Mouse (Mus musculus) ES-Bruce4 (cell line): ENCODE results near the gene D17Wsu92e. TPM values are rescaled to one million over a fixed set of nuclear protein-coding genes. Genes with fewer than 3 reads are reported as not detected.
"Not testable (repeated sequence)": the region's sequence is repeated elsewhere in the genome, so short reads cannot be mapped to it uniquely, and the experiment has no call there.

Experiments
- H3K27ac ChIP-seq: 2 replicates; pipeline ENCODE4 v1.5.1; 2012; ENCODE audit warnings: low read length, inconsistent platforms; ENCODE audit not compliant: insufficient read depth
- H3K27me3 ChIP-seq: 2 replicates; pipeline ENCODE4 v1.6.1; 2012; ENCODE audit warnings: mild to moderate bottlenecking, low read length, inconsistent platforms; ENCODE audit not compliant: control insufficient read depth, poor library complexity, insufficient read depth, severe bottlenecking
- H3K36me3 ChIP-seq: 2 replicates; pipeline ENCODE4 v1.6.1; 2012; ENCODE audit warnings: inconsistent platforms, mild to moderate bottlenecking, low read length, moderate library complexity; ENCODE audit not compliant: control insufficient read depth, poor library complexity, insufficient read depth, severe bottlenecking
- H3K4me1 ChIP-seq: one replicate; pipeline ENCODE4 v1.8.1; 2011; ENCODE audit warnings: low read length; ENCODE audit not compliant: control insufficient read depth, insufficient read depth
- H3K4me3 ChIP-seq: 2 replicates; pipeline ENCODE4 v1.5.1; 2011; ENCODE audit warnings: low read depth, mild to moderate bottlenecking, low read length
- H3K9ac ChIP-seq: 2 replicates; pipeline ENCODE4 v1.6.1; 2012; ENCODE audit warnings: low read depth, mild to moderate bottlenecking, inconsistent platforms; ENCODE audit not compliant: poor library complexity, severe bottlenecking
- H3K9me3 ChIP-seq: replicated peaks from 2 replicates; pipeline ENCODE4 v1.6.1; 2012; ENCODE audit warnings: mild to moderate bottlenecking, low read length, inconsistent platforms; ENCODE audit not compliant: control insufficient read depth, poor library complexity, insufficient read depth, severe bottlenecking
- CTCF ChIP-seq: IDR thresholded peaks from one replicate; pipeline ENCODE4 v1.8.1; 2011; ENCODE audit warnings: low read depth, low read length
- EP300 ChIP-seq: IDR thresholded peaks from 2 replicates; pipeline ENCODE4 v1.6.1; 2011; ENCODE audit warnings: low read depth, low read length; ENCODE audit not compliant: insufficient read depth
- POLR2A ChIP-seq: IDR thresholded peaks from one replicate; pipeline ENCODE4 v1.8.1; 2011; ENCODE audit warnings: low read length; ENCODE audit not compliant: insufficient read depth
- polyA plus RNA-seq: library from polyadenylated mRNA; stranded (reverse); fragments of >200 nt; gene quantifications from 2 replicates; pipeline ENCODE4 v1.2.4, GENCODE M21; 2011; ENCODE audit warnings: low read depth; ENCODE audit not compliant: missing spikeins, insufficient read depth, insufficient read length

D17Wsu92e gene
- polyA plus RNA-seq, 1 experiment, result 90.6 TPM

- H3K4me3 ChIP-seq, result peak overlapping the region; percentile 97
Observed at GRCm38 (mm10) chr17:27856798-27857648, 36.6 kb upstream of the D17Wsu92e start.

DNA sequence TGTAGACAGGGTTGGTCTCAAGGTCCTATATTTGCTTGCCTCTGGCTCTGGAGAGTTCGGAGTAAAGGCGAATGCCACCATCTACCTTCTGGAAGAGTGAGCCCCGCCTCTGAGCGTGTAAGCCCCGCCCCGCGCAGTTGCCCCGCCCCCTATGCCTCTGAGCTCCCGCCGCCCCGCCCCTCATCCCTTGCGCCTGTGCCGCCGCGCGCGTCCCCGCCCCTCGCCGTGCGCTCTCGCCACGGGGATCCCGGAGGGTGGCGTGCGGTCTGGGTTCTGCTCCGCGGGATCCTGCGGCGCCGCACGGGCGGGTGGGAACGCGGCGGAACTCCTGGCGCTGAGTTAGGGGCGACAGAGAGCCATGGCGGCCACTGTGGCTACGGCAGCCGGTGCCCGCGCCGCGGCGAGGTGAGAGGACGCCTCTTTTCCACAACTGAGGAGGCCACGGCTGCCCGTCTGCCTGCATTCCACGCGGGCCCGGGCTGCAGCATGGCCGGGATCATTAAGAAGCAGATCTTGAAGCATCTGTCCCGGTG, 35.9 kb upstream of the D17Wsu92e start, which contains the start of gene Uhrf1bp1:
Gene Uhrf1bp1 (plus strand): TSS at position 177 of the 533 bp plus-strand sequence.
- no peaks in the 10 kb centered on the region for H3K9me3 ChIP-seq
- peak within 1 kb of the TSS; percentile 95 for H3K9ac ChIP-seq
- TF ChIP-seq EP300 (no peak), POLR2A (no peak), CTCF (no peak)
- H3K27ac ChIP-seq, result no peak within 1 kb of the TSS
- peaks cover 6% of the 10 kb centered on the region for H3K36me3 ChIP-seq
- H3K27me3 ChIP-seq, result no peaks in the 10 kb centered on the region
- H3K4me3 ChIP-seq, result peak within 1 kb of the TSS; percentile 97
- H3K4me1 ChIP-seq, result peaks cover 3% of the 10 kb centered on the region

More at GRCm38 (mm10) chr17:27856798-27857648, 36.6 kb upstream of the D17Wsu92e start:
- Histone ChIP-seq H3K27ac (no peak overlapping the region), H3K27me3 (no peaks in the 10 kb centered on the region), H3K9me3 (no peaks in the 10 kb centered on the region), H3K9ac (peak overlapping the region; percentile 95), H3K4me1 (peaks cover 3% of the 10 kb centered on the region), H3K36me3 (peaks cover 6% of the 10 kb centered on the region)
- TF ChIP-seq POLR2A, result no peak

DNA sequence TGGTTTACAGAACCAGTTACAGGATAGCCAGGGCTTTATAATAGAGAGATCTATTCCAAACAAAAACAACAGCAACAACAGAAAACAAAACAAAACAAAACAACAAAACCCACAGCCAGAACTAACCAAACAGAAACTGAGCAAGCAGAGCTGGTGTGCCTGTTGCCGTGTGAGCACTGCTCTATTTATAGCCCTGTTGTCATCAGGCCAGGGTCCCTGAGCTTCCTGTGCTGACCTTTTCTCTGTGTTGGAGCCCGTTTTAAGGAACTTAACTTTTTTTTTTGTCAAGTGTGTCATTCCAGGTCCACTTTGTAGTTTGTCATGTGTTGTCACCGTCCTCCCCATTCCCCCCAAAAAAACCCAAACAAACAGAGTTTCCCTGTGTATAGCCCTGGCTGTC, 30.6 kb upstream of the D17Wsu92e start:
- no peak overlapping the region for H3K4me3 ChIP-seq
- H3K36me3 ChIP-seq, result peaks cover 49% of the 10 kb centered on the region
- no peak for TF ChIP-seq EP300
- no peaks in the 10 kb centered on the region for H3K9me3 ChIP-seq
- no peak overlapping the region for H3K9ac ChIP-seq
- no peaks in the 10 kb centered on the region for H3K27me3 ChIP-seq
- H3K27ac ChIP-seq, result no peak overlapping the region
- no peaks in the 10 kb centered on the region for H3K4me1 ChIP-seq

DNA sequence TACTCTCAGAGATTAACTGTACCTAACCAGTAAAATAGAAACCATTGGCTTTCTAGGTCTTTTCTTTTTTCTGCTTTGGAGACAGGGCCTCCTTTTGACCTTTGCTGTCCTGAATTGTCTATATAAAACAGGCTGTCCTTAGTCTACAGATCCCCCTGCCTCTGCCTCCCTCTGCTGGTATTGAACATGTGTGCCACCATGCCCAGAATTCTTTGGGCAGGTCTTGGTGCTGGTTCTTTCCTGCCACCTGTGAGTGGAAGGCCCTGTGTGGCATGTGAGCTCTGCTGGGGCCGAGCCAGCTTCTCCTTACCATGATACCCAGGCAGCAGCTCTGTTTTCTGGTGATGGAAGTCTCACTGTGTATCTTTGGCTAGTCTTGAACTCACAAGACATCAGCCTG, 27.9 kb upstream of the D17Wsu92e start:
- H3K9me3 ChIP-seq, result no peaks in the 10 kb centered on the region
- H3K27me3 ChIP-seq, result no peaks in the 10 kb centered on the region
- no peak overlapping the region for H3K4me3 ChIP-seq
- TF ChIP-seq CTCF (no peak), EP300 (no peak), POLR2A (no peak)
- no peak overlapping the region for H3K27ac ChIP-seq
- no peaks in the 10 kb centered on the region for H3K4me1 ChIP-seq
- H3K36me3 ChIP-seq, result peaks cover 69% of the 10 kb centered on the region
- H3K9ac ChIP-seq, result no peak overlapping the region

GRCm38 (mm10) chr17:27839469-27840252, 19.2 kb upstream of the D17Wsu92e start:
- TF ChIP-seq CTCF (no peak), EP300 (peak; percentile 76; the same call in 1 of the 2 replicates), POLR2A (peak; percentile 34)
- H3K27ac ChIP-seq, result peak overlapping the region; percentile 45
- H3K27me3 ChIP-seq, result no peaks in the 10 kb centered on the region
- peaks cover 23% of the 10 kb centered on the region for H3K36me3 ChIP-seq
- H3K9ac ChIP-seq, result peak overlapping the region; percentile 86
- peak overlapping the region; percentile 96 for H3K4me3 ChIP-seq
- H3K9me3 ChIP-seq, result no peaks in the 10 kb centered on the region
- no peaks in the 10 kb centered on the region for H3K4me1 ChIP-seq

GRCm38 (mm10) chr17:27837850-27838249, 17.4 kb upstream of the D17Wsu92e start, which contains the start of gene Snrpc:
Snrpc (plus strand) TSS chr17:27838150.
- not testable (repeated sequence) for H3K4me1 ChIP-seq, H3K27ac ChIP-seq, H3K36me3 ChIP-seq, H3K9ac ChIP-seq, H3K9me3 ChIP-seq, H3K27me3 ChIP-seq
- H3K4me3 ChIP-seq, result peak within 1 kb of the TSS; percentile 71; the same call in 1 of the 2 replicates
